Mouse (Mus musculus): Measurements from ENCODE around the gene Morn3.

GRCm38 (mm10) chr5:123049271-123049670 lies 2.5 kb upstream of the Morn3 start:
- TF ChIP-seq NELFE (IDR thresholded peaks at IDR 0.05; ENCODE audit: low read depth, low read length) (no peak), CTCF (conservative IDR thresholded peaks at IDR 0.05 in 1 of 2, IDR thresholded peaks at IDR 0.05 in 1 of 2; ENCODE audit: low read depth in 2 of 2, low read length in 2 of 2) (no peak), POLR2AphosphoS2 (IDR thresholded peaks at IDR 0.05; ENCODE audit: low read depth, low read length) (no peak)
